Mouse (Mus musculus) MEL-GATA-1-ER (cell line): ENCODE measurements around the gene Qprt.
"Not testable (repeated sequence)": the region's sequence is repeated elsewhere in the genome, so short reads cannot be mapped to it uniquely, and the experiment has no call there.

Experiments used
- DNase-seq: peaks from one replicate; pipeline ENCODE4 v3.0.0-alpha.2; 2012; ENCODE audit warnings: low read depth; ENCODE audit errors: extremely low read depth

Qprt gene

DNA sequence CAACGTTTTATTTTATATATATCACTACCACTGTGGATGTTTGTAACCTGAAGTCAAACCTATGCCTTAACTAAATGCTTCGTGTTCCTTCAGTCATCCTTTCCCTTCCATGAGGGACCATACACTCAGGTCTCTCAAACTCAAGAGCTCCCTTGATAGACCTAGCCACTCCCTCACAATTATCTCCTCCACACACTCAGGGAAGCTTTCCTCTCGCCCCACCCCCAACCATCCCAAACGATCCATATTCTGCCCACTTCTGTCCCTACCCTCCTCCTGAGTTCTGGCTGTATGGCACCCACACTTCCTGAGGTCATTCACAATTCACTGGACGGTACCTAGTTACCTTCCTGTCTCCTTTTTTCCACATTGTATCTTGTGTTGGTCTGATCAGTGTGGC is 23.5 kb downstream of the Qprt start:
- DNase-seq: no peak

DNA sequence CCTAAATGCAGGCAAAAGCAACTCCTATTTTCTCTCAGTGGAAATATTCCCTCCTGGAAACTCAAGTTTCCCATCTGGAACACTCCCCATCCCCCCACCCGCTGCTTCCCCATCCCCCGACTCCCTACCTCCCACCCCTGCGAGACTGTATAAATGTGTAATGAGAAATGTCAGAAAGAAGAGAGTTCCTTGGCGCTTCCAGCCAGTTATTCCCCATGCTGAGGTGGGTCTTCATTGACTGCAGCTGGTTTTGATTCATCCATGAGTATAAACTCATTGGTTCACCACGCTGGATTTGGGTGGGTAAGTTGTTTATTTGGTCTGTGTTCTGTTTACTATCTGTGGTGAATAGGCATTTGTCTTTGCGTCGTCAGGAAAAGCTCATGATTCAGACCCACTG is 25.6 kb downstream of the Qprt start:
- no peak for DNase-seq

DNA sequence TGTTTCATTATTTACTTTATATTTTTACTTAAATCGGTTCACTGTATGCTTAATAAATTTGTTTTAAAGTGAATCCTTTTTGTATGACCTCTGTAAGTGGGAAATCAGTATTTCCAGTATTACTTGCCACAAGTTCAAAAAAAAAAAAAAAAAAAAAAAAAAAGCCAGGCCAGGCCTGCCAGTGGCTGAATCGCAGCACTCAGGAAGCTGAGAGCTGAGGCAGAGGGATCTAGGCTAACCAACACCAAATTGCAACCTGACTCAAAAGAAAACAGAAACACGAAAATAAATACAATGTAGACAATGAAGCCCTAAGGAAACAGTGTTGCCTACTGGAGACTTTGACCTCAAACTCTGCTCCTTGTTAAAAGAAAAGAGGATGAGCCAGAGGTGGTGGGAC is 28.1 kb downstream of the Qprt start:
- no peak for DNase-seq

DNA sequence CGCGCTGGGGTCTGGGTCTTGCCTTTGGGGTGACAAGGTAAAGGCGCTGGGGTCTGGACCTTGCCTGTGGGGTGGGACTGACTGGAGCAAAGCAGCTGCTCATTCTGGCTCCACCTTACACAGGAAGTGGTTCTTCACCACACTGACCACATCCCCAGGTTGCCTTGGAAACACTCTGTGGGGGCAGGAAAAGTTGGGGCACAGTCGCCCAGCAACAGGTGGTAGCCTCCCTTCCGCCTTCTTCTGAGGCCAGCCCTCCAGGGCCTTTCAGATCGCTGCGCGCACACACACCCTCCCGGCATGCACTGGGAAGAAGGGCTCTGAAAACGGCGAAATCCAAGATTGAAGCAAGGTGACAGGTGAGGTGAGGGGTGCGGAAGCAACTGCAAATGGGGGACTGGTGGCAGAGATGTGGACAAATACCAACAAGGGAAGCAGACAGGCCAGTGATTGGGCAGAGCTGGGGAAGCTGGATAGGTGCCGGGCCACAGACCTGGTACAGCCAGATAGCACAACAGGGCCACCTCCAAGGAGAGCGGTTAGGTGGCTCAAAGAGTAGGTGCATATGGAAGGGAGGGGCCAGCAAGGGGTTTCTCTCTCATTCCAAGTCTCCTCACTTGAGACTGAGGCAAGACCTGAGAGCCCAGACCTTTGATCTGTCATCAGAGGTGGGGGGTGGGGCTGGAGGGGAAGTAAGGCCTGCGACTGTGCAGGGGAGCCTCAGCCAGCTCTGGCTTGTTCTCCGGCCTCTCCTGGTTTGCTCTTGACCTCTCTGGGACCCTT is 30.7 kb downstream of the Qprt start, which contains the start of gene AI467606:
Gene AI467606 (plus strand): TSS at position 246 of the 783 bp plus-strand sequence.
- DNase-seq: peak; percentile 99

DNA sequence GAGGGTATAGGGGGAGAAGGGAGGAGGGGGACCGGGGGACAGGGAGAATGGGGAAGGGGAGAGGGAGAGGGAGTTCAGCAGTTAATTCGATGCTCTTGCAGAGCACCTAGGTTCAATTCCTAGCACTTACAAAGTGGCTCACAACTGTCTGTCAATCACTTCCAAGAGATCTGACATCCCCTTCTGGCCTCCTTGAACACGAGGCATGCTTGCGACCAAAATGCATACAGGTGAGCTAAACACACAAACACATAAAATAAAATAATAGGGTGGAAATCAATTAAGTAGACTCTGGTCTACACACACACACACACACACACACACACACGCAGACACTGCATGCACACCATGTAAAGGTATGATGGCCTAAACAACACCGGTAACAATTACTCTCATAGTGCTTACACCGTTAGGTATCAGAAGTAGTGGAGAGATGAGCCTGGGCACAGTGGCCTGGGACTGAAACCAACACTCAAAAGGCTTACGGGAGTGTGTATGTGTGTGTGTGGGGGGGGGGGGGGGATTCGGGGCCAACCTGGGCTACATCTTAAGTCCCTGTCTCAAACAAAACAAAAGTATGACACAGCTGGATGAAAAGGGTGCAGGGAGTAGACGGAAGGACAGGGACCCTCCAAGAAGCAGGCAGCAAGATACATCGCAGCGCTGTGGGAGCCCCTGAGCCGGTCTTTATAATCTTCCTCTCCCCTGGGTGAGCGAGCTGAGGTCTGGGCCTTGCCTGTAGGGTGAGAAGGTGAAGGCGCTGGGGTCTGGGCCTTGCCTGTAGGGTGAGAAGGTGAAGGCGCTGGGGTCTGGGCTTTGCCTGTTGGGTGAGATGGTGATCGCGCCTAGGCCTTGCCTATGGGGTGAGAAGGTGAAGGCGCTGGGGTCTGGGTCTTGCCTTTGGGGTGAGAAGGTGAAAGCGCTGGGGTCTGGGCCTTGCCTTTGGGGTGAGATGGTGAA is 31.6 kb downstream of the Qprt start:
- DNase-seq: no peak

DNA sequence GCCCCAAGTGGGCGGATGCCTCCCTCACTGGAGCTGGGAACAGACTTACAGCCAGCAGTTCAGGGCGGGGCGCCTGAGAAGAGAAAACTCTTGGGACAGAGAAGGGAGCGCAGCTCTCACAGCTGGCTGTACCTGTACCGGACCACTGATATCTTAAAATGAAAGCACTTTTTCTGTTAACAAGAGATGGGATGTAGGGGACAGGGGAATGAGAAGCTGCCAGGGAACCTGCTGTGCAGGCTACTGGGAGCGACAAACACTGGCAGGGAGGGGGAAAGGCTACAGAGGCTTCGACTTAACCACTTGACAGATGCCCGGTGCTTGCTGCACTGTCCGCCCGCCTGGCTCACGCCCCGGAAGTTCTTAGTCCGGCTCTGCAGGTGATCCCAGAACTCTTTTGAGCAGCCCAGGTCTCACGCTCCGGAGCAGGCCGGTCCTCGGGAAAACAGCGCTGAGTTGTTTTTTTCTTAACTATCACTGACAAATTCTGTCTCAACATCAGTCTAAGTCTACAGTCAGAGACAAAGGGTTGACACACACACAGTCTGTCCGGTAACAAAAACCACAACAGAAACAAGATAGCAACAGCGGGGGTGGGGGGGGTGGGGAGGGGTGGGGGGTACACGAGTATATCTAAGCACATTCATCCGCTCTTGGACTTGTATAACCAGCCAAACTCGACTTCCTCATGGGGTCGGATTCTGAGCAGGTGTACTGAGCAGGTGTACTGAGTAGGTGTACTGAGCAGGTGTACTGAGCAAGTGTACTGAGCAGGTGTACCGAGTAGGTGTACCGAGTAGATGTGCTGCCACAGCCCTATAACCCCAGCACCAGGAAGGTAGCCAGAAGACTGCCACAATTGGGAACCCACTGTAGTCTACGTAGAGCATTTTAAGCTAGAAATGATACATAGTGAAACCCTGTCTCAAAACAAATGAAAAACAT is 32.9 kb downstream of the Qprt start:
- DNase-seq: no peak

DNA sequence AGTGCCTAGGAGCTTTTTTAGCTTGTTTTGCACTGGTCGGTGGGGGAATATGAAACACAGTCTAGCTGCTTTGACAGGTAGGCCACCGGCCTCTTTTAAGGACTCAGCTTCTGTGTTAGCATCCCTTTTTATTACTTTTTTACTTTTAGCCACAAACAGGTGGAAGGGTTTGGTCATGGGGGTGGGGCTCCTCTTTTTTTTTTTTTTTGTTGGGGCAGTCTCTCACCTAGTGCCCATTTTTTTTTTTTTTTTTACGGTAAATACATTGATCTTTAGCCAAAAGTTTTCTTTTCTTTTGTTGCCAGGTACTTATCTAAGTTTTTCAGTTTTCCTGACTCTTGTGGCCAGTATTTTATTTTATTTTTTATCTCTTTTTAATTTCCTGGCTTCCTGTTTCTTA is 33.9 kb downstream of the Qprt start:
- no peak for DNase-seq

DNA sequence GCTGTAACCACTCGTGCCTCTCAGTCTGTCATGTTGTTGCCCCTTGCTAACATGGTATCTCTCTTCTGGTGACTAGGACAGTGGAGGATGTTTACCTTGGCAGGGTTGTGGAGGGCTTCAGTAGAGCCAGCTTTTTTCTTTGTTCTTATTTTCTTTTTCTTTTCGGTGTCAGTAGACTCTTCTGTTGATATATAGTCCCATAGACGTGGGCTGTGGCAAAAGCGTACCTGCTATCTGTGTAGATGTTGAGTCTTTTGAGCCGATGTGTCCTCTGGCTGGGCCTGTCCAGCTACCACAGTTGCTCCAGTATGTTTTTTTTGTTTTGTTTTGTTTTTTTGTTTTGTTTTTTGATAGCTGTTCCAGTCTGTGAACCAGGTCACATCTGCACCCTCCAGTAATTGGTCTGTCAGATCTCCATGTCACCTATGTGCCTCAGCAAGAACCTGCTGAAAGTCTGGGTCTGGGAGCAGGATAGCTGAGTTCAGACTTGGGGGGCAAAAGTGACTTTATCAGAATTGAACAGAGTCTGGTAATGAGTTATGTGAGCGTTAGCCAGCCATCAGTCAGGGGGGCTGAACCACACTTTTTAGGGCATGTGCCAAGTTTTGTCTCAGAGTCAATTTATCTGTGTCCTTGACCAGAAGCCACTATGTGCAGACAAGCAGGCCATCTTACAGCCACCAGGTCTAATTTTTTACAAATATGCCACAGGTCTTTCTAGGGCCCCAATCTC is 34.6 kb downstream of the Qprt start, which contains the start of gene Zg16:
Gene Zg16 (minus strand): TSS at position 51 of the 733 bp plus-strand sequence.
- DNase-seq: not testable (repeated sequence)

DNA sequence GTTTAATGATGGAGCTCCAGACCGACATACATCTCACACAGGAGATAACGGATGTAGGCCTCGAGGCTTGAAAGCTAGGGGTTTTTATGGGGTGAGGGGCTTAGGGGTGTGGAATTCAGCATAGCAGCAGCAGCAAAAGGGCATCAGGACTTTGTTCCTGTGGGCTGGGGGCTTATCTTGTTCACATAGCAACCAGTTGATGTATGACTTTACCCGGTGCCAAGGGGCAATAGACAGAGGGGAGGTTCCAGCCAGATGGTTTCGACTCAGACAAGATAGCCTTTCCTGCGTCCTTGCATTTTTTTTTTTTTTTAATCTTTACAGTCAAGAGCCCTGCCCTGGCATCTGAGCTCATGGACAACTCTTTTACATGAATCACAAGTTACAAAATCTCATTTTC is 36.3 kb downstream of the Qprt start:
- not testable (repeated sequence) for DNase-seq

DNA sequence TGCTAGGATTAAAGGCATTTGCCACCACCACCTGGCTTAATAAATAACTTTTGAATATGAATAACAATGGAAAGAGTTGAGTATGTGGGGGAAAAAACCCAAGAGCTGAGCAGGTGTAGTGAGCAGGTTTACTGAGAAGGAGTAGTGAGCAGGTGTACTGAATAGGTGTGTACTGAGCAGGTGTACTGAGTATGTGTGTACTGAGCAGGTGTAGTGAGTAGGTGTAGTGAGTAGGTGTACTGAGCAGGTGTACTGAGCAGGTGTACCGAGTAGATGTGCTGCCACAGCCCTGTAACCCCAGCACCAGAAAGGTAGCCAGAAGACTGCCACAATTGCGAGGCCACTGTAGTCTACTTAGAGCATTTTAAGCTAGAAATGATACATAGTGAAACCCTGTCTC is 37.2 kb downstream of the Qprt start:
- no peak for DNase-seq

DNA sequence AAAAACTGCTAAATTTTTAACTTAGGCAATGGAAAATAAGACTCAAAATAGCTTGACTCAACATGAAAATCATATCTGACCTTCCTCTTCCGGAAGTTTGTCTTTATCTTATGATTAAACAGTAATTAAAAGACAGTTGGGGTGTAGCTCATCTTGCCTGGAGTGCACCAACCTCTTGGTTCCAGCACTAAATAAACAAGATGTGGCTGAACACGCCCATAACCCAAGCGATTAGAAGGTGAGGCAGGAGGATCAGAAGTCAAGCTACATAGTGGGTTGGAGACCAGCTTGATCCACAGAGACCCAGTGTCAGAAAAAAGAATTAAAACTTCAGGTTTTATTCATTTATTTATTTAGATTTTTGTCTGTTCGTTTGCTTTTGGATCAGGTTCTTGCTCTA is 38.3 kb downstream of the Qprt start:
- DNase-seq: peak; percentile 84

DNA sequence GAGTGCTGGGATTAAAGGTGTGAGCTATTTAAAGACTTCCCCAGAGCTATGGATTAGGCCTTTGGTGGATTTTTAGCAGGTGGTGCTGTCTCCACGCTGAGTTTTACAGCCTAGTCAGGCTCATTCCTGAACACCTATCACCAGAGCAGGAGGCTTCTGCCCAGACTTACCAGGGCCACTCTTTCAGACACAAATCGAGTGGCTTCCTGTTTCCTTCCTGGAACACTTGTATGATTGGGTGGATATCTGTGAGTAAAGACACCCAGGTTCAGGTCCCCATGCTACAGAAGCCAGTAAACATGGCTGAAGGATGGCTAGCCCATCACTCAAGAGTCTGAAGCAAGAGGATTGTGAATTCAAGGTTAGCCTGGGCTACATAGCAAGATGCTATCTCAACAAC is 39.0 kb downstream of the Qprt start:
- DNase-seq: no peak

DNA sequence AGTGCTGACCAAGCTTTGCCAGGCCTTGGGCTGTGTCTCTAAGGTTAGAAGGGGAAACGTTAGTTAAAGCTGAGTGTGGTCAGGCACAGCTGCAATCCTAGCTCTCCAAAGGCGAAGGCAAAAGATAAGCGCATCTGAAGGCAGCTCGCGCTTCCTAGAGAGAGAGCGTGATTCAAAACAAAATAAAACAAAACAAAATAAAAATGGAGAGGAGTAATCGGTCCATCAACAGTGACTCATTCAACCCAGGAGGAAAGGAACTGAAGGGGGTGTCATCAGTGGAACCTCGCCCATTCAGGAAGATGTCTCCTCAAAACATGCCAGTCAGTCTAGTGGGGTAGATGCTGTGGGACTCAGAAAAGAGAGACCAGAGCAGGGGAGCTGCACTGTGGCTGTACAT is 39.8 kb downstream of the Qprt start:
- no peak for DNase-seq

DNA sequence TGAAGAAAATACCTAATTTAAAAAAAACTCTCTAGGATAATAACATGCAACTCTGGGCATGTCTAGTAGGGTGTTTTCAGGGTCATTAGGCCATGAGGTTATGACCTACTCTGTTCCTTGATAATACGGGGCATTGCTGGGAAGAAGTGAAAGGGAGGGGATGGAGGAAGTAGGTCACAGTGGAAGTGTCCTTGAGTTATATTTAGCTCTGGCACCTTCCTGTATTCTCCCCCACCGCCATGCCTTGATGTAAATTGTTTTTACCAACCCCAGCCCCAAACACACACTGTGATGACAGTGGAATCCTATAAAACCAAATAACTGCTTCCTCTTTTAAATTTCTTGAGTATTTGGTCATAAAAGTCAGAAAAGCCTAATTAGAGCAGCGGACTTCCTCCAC is 42.0 kb downstream of the Qprt start:
- no peak for DNase-seq

DNA sequence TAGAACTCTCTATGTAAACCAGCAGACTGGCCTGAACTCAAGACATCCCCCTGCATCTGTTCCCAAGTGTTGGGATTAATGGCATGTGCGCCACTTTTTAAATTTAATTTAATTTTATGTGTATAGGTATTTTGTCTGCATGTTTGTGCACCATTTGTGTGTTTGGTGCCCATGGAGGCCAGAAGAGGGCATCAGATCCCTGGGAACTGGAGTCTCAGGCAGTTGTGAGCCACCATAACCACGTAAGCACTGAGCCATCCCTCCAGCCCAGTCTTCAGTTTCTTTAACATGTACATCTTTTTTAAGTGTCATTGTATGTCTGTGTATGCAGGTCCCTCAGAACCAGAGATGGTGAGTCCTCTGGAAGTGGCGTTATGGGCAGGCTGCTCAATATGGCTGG is 44.3 kb downstream of the Qprt start:
- no peak for DNase-seq

DNA sequence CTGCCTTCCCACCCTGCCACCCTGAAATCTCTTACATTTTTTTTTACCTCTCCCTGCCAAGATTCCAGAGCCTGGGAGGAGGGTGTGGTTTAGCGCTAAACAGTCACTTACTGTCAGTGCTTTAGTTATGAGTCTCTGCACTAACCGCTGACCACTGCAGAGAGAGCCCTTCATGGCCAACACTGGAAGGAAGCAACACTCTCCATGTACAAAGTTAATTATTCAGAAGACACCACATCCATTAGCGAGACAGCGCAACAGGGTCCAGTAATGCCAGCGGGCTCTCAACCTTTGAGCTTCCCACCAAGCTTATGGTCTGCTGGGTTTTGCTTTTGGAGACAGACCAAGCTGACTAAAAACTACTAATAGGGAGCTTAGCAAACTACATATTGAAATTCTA is 45.8 kb downstream of the Qprt start:
- DNase-seq: no peak

DNA sequence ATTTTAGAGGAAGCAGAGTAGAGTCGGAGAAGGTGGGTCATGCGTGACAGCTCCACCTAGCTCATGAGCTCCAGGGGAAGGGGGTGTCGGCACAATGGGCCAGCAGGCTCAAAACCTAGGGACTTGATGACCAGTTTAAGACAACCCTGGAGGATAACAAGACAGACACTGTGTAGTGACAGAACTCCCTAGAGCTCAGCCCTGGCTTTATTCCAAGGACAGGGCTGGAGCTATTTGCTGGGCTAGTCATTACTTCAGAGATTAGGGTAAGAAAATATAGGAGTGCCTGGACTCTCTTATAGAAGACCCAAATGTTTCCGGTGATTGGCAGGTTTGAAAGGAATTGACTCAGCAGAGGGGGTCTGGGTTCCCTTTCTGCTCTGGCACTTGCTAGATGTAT is 48.8 kb downstream of the Qprt start:
- DNase-seq: no peak

DNA sequence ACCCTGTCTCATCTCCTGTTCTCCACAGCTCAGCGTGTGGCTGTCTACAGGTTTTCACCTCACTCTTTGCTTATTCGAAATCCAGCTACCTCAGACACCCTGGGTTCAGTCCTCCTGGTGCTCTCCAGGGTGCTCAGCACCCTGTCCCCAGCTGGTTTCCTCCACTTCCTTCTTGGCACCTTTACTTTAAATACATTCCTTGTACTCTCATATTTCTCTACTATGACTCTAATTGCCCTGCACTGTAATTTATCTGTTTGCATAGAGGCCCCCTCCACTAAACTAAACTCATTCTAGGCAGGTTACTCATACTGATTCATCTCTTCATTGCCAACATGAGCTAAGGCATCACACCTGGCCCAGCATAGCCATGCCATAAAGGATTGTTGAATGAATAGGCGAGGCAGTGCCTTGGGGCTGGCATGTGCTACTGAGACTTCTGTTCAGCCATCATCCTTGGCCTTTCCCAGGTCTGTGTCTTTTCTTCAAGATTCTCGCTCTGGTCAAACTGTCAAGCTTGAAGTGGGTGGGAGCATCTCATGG is 51.1 kb downstream of the Qprt start:
- no peak for DNase-seq

DNA sequence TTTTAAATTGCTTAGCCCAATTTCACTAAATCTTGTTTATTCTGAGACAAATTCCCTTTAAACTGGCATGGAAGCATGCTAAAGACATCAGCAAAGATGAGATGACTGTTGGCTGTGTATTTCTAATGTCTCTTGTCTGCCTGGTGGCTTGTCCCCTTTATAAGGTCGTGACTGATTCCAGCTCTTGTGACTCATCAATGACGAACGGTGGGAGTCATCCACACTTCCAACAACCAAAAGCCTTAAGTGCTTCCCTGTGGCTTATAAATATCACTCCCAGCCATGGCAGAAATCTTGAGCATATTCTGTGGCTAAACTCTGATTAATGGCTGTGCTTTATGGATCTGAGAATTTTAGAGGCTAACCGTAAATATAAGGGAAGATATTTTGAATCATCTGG is 55.7 kb downstream of the Qprt start:
- DNase-seq: no peak

DNA sequence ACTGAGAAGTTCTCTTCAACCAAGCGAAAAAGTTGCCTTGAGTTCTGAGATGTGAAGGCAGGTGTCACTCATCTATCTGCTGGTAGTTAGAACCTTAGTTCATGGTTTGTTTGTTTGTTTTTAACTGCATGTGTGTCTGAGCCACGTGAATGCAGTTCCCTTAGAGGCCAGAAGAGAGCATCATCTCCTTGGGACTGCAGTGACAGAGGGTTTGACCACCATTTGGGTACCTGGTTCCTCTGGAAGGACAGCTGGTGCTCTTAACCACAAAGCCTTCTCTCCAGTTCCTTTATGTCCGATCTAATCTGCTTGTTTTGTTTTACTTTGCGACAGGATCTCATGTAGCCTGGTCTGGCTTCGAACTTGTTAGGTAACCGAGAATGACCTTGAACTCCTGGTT is 56.5 kb downstream of the Qprt start:
- no peak for DNase-seq
